Mouse (Mus musculus) cerebellum, adult 9-10 months (tissue): ENCODE measurements around the gene Slc39a3.

Experiments
- DNase-seq: peaks from one replicate; pipeline ENCODE4 v3.0.0; 2022

The Slc39a3 gene

GRCm38 (mm10) chr10:80981564-80982112, 55.6 kb downstream of the Slc39a3 start:
- DNase-seq, result no peak
